Mouse (Mus musculus) CH12F3 (cell line): ENCODE measurements around the gene Ift43.

Experiments used
- in situ Hi-C: fragments of 300-500 bp; cut with MboI; formaldehyde crosslinking; loops from 2 replicates; pipeline ENCODE4 v1.14.3; 2020; ENCODE audit warnings: low sequenced_read_pairs

Gene Ift43

GRCm38 (mm10) chr12:86116295-86116835 lies 34.0 kb downstream of the Ift43 start:
- in situ Hi-C loops, result no loop called here

- in situ Hi-C loops, result no loop called here
These were observed 41.7 kb downstream of the Ift43 start for GRCm38 (mm10) chr12:86124016-86124415.

- in situ Hi-C loops, result no loop called here
These were observed 45.8 kb downstream of the Ift43 start for GRCm38 (mm10) chr12:86128122-86128521.

GRCm38 (mm10) chr12:86129005-86129404 lies 46.7 kb downstream of the Ift43 start:
- in situ Hi-C loops, result no loop called here

- in situ Hi-C loops, result no loop called here
These were observed 47.4 kb downstream of the Ift43 start for GRCm38 (mm10) chr12:86129696-86130095.

GRCm38 (mm10) chr12:86132799-86133198 lies 50.5 kb downstream of the Ift43 start:
- in situ Hi-C loops, result no loop called here

GRCm38 (mm10) chr12:86135691-86136090 lies 53.4 kb downstream of the Ift43 start:
- in situ Hi-C loops, result loop anchor here (5.0 kb wide), 1 partner anchor 267 kb away; no protein-coding TSS in a partner anchor

GRCm38 (mm10) chr12:86138696-86139095 lies 56.4 kb downstream of the Ift43 start:
- in situ Hi-C loops, result loop anchor here (5.0 kb wide), 1 partner anchor 264 kb away; no protein-coding TSS in a partner anchor

GRCm38 (mm10) chr12:86142389-86142788 lies 60.0 kb downstream of the Ift43 start:
- in situ Hi-C loops, result no loop called here

- in situ Hi-C loops, result no loop called here
These were observed 63.9 kb downstream of the Ift43 start for GRCm38 (mm10) chr12:86146246-86146645.

GRCm38 (mm10) chr12:86148271-86148670 lies 65.9 kb downstream of the Ift43 start:
- in situ Hi-C loops, result no loop called here

GRCm38 (mm10) chr12:86149087-86149486 lies 66.7 kb downstream of the Ift43 start:
- in situ Hi-C loops, result no loop called here

GRCm38 (mm10) chr12:86151941-86152340 lies 69.6 kb downstream of the Ift43 start:
- in situ Hi-C loops, result no loop called here

GRCm38 (mm10) chr12:86153213-86153957 lies 71.0 kb downstream of the Ift43 start:
- in situ Hi-C loops, result no loop called here

GRCm38 (mm10) chr12:86155176-86155575 lies 72.8 kb downstream of the Ift43 start:
- in situ Hi-C loops, result no loop called here

- in situ Hi-C loops, result no loop called here
These were observed 74.8 kb downstream of the Ift43 start for GRCm38 (mm10) chr12:86157166-86157565.

GRCm38 (mm10) chr12:86157894-86158444 lies 75.6 kb downstream of the Ift43 start:
- in situ Hi-C loops, result no loop called here

- in situ Hi-C loops, result no loop called here
These were observed 76.5 kb downstream of the Ift43 start for GRCm38 (mm10) chr12:86158689-86159483.

GRCm38 (mm10) chr12:86161436-86161835 lies 79.1 kb downstream of the Ift43 start:
- in situ Hi-C loops, result no loop called here

- in situ Hi-C loops, result no loop called here
These were observed 79.6 kb downstream of the Ift43 start for GRCm38 (mm10) chr12:86161942-86162341.
